Mouse (Mus musculus) heart, postnatal 4 days (tissue): Measurements from ENCODE around the gene Saa4. TPM values are rescaled to one million over a fixed set of nuclear protein-coding genes. Genes with fewer than 3 reads are reported as not detected.
"Not testable (repeated sequence)": the region's sequence is repeated elsewhere in the genome, so short reads cannot be mapped to it uniquely, and the experiment has no call there.

Experiments used
- DNase-seq: peaks from one replicate; pipeline ENCODE4 v3.0.0; 2021
- total RNA-seq, 2 experiments: library from RNA; stranded (reverse); gene quantifications; 2 replicates each; pipeline ENCODE4 v1.2.3; 2021

Gene Saa4
- not detected for total RNA-seq

DNA sequence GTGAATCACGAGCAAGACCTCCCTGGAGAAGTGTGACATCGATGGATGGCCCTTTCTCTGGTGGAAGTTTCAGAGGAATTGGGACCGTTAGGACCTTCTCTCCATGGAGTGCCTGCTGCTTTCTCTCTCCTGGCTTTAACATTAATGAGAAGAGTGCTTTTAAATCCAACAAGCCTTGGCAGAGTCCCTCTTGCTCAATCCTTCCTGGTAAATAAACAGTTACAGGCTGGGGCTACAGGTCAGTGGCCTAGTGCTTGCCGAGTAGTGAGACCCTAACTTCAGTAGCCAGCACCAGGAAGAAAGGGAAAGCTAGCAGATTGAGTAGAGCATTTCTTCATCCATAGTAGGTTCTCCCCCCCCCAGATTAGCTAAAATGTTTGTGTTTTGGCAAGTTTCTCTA lies at the start of gene Saa4:
Gene Saa4 (minus strand): TSS at position 146 of the 400 bp plus-strand sequence.
- no peak for DNase-seq

DNA sequence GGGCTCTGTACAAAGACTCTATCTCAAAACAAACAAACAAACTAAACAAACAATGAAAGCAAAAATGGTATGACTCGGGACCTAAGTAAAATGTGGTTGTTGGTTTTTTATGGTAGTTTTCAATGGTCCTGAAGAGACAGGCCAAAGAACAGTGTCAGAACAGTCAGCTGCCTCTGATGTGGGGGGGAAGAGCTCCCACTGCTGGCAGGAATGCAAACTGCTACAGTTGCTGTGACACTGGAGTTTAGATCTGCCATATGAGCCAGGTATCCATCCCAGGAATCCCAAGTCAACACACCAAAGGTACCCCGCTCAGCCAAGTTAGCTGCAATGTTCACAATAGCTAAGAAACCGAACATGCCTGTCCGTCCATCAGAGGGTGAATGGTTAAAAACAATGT lies 38.3 kb upstream of the Saa4 start:
- DNase-seq, result peak; percentile 61

DNA sequence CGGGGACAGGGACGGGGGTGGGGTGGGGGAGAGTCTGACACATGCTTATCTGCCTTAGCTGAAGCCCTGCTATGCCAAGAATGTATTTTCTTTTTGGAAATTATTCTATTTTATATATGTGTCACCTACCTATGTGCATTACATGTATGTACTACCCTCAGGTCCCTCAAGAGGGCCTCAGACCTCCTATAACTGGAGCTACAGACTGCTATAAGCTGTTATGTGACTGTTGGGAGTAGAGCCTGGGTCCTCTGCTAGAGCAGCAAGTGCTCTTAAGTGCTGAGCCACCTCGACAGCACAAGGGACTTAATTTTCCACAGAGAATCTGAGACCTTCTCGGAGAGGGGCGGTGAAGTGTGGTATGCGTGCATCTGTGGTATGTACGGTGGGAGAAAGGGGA lies 36.0 kb upstream of the Saa4 start:
- no peak for DNase-seq

DNA sequence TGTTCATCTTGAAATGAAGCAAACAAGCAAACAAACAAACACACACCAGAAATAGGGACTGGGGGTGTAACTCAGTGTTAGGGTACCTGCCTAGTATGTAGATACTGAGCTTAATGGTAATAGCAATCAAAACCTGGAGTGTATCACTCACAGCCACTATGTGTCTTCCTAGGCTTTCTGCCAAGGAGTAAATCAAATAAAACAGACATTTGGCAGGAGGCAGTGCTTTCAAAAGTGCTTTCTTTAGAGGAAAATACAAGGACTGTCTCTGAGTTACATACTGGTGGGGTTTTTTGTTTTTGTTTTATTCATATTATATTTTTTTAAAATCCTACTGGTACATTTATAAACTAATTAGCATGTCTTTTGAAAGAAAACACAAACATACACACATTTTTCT lies 35.0 kb upstream of the Saa4 start:
- DNase-seq, result no peak

DNA sequence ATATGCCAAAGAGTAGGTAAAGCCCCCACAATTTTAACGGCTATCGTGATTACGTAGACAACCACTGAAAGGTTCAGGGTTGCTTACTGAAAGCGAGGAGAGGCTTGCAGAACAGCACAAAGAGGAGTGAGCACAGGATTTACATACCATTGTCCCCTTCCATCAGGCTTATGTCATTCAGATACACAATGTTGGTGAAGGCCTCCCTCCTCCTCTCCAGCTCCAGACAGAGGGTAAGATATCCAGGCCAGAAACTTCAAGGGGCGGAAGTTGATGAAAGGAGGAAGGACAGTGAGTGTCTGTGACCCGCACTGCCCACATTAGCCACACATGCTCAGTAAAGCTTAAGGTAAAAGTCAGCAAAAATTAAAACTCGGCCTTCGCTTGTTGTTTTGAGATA lies 32.3 kb upstream of the Saa4 start:
- no peak for DNase-seq

DNA sequence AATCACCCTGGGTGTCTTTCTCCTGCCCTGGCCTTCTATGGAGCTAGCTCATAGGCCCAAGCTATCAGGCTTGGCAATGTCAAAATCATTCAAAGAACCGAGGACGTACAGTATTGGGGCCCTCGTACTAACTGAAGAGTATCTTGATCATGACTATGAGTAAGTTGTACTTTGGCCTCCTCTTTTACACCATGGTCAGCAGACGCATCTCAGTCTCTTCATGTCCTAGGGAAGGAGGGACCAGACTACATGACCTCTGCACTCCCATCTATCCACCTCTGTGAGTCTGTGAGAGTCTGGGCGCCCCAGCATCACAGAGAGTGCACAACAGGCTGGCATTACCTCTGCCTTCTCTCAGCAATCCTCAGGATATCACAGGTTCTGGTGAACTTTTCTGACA lies 30.2 kb upstream of the Saa4 start:
- DNase-seq, result no peak

DNA sequence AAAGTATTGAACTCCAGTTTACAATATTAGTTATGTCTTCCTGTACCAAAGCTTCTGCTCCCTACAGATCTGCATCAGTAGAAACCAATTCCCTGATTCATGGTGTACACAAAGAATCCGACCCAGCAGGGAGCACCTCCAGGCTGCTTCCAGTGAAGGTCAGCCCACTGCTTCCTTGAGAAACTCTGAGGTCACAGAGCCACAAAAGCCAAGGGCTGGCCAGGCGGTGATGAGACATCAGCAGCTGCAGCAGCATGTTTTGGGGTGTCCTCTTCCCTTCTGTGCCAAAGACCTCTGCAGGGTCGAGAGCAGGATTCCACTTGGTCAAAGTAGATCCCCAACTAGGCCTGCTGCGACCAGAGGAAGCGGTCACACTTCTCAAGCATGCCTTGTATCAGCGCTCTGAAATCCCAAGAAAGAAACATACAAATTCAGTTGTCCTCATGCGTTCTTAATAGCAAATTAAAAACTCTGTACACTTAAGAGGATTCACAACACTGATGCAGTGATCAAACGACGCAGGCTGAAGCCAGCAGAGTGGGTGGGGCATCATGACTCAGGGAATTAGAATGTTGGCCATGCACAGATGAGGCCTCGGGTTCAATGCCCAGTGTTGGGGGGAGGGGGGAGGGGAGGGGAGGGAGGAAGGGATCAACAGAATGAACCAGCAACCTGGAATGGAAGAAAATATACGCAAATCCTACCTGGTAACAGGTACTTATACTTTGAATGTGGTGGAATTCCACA lies 28.8 kb upstream of the Saa4 start:
- DNase-seq, result no peak

DNA sequence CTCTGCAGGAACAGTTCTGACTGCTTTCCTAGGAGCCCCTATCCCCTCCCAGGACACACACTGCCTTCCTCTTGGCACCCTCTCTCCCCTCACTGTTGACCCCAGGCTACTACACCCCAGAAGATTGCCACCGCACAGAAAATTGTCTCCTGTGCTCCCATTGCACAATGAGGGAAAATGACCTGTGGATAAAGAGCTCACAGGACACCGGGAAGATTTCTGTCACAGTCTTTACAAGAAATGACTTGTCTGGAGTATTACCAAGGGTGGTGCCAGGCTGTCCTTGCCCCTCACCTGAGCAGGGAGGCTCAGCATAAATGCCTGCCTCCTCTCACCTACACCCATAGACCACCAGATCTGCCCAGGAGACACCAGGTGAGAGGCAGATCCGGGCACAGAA lies 19.1 kb upstream of the Saa4 start, which contains the start of gene Saa2:
Gene Saa2 (plus strand): TSS at position 301 of the 400 bp plus-strand sequence.
- DNase-seq, result no peak

DNA sequence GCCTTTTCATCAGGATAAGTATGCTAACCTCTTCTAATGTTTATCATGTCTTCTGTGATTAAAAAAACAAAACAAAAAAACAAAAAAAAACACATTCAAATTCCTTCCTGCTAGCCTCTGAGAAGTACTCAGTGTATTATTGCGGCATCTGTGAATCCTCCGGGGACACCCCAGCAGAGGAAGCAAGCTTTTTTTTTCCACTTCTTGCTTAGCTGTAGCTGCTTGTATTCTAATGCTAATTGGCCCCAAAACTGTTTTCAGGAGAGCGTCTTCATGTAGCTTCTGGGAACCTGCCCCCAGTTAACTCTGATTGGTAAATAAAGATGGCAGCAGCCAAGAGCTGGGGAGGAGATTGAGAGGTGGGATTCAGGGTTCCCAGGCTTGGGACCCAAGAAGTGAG lies 16.1 kb upstream of the Saa4 start:
- no peak for DNase-seq

DNA sequence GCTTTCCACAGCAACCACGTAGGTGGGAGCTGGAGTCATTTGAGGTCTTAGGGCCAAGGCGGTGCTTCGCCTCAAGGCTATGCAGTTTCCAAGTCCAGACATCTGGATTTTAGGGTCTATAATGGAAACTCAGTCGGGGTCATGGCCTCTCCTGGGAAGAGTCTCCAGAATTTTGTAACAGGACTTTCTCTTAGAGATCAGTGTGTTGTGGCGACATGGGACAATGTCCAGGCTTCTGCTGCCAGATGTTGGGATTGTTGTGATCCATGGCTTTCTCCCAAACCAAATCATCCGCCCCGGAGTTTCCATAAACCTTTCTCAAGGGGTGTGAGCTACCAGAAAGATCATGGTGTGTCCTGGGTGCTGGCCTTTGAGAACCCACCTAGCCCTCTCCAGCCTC lies 14.0 kb upstream of the Saa4 start:
- DNase-seq, result no peak

DNA sequence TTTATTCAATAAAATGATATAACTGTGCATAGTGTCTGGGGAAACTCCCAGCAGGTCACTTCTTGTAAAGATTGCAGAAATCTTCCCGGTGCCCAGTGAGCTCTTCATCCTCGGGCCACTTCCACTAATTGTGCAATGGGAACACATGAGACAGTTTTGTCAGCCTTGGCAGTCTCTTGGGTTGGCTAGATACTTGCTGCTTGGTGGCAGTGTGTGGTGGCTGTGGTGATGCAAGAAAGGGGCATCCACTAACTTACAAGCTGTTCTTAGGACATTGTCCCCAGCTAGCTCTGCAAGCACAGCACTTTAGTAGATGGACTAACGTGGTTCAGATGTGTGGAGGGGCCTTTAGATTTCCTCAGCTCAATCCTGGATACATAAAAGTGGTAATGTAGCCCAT lies 13.4 kb upstream of the Saa4 start:
- DNase-seq, result no peak

DNA sequence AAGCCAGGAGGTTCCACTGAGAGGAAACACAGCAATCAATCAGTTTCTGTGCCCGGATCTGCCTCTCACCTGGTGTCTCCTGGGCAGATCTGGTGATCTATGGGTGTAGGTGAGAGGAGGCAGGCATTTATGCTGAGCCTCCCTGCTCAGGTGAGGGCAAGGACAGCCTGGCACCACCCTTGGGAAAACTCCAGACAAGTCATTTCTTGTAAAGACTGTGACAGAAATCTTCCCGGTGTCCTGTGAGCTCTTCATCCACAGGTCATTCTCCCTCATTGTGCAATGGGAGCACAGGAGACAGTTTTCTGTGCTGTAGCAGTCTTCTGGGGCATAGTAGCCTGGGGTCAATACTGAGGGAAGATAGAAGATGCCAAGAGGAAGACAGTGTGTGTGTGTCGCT lies 10.5 kb upstream of the Saa4 start, which contains the start of gene Saa1:
Gene Saa1 (minus strand): TSS at position 101 of the 400 bp plus-strand sequence.
- DNase-seq, result not testable (repeated sequence)

DNA sequence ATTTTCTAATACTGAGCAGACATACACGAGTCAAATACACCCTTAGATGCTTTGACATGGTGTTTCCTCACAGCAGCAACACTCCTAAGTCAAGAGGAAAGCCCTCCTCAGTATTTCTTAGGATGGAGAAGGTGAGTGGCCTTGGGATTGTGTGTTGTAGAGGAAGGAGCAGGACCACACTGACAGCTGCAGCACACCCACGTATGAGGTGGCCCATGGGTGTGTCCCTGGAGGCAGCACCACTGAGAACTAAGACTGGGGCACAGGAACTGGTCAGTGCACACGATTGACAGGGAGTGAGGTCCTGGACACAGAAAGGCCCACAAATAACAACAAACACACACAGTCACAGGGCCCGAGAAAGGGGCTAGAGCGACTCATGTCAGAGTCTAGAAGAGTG lies 7.6 kb upstream of the Saa4 start:
- not testable (repeated sequence) for DNase-seq

DNA sequence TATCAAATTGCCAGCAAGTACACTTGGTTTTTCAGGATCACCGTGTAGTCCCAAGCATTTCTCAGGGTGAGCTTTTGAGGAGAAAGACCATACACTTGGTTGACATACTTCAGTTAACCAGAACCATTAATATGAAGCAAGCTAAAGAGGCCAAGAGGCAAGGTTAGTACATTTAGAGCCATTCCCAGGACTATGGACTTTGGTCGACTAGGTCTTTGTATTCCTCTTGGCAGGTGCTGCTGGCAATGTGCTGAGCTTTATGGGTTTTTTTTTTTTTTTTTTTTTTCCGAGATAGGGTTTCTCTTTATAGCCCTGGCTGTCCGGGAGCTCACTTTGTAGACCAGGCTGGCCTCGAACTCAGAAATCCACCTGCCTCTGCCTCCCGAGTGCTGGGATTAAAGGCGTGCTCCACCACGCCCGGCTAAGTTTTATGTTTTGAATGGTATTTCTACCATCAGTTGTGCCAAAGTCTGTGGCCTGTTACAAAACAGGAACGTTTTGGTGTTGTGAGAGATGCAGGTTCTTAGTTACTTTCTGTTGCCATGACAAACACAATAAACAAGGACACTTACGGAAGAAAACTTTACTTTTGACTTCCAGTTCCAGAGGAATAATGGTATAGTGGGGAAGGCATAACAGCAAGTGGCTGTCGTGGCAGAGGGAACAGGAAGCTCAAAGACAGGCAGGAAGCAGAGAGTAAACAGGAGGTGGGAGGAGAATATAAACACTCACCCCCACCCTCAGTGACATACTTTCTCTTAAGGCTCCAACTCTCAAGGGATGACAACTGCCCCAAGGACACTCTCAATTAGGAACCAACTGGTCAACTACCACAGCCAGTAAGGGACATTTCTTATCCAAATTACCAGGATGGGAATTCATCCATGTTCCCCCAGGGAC lies 6.4 kb upstream of the Saa4 start:
- DNase-seq, result no peak

DNA sequence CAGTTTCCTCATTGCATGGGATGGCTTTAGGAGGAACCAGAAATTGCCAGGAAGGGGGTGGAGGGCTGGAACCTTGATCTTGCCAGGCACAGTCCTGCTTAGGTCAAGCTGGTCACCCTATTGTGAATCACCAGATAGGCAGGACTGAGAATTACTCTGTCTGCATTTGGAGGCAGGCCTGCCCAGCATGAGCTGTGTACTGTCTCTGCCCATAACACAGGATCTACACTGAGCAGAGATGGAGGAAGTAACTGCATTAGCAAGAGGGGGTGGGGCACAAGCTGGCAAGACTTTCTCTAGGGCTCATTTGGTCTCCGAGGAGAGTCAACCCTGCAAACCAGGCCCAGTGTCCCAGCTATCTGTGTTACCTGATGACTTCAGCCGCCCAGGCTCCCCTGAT lies 2.6 kb upstream of the Saa4 start:
- no peak for DNase-seq

DNA sequence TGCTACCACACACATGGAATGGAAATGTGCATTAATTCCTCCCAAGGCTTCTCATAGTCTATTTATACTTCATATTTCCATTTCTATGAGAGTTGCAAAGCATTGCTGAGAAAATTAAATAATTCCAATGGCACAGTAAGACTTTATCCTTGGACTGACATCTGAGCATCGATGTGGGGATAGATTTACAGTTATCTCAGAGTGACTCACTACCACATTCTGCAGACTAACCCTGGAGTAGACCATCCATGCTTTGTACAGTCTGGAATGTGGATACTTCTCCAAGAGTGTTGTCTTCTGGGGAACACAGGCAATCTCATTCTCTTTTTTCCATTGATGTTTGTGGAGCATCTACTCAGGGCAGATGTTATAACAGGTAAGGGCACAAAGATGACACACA lies 4.8 kb downstream of the Saa4 start:
- DNase-seq, result no peak

DNA sequence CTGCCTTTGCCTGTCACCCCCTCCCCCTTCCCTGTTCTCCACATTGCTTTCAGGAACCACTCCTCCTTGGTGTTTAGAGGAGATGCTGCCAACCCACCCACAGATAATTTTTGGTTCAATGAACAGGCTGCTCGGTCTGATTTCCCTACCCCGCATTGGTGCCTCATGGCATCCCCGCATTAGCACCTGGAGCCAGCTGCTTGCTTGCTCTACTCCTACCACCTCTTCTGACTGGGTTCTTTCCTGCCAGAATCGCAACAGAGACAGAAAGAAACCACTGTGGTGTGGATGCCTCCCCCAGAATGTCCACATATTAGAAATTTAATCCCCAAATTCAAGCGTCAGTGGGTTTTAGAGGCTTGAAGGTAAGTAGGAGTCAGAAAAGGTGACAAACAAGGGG lies 8.0 kb downstream of the Saa4 start:
- DNase-seq, result no peak

DNA sequence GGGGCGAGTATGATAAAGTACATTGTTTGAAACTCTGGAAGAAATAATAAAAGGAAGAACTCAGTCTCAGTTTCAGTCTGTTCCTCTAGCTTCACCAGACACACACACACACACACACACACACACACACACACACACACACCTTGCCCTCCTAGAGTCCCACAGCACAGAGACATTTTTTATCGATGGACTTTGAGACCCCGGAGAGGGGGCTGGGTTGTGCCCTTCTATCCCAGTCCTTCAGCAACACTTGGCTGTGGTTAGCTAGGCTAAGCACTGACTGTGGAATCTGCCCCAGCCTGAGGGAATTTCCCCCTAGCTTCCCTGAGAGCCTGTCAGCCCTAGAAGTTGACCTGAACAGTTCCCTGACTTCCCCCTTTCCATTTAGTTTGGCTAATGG lies 8.6 kb downstream of the Saa4 start:
- DNase-seq, result no peak

DNA sequence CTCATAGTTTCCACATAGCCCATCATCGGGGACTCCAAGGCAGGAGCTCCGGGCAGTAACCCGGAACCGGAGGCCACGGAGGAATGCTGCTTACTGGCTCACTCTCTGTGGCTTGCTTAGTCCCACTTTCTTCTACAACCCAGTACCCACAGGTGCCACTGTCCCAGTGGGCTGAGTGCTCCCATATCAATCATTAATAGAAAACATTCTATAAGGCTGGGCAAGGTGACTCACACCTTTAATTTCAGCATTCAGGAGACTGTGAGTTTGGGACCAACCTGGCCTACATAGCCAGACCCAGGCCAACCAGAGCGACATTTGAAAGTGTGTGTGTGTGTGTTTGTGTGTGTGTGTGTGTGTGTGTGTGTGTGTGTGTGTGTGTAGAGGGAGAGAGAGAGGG lies 9.0 kb downstream of the Saa4 start:
- no peak for DNase-seq

DNA sequence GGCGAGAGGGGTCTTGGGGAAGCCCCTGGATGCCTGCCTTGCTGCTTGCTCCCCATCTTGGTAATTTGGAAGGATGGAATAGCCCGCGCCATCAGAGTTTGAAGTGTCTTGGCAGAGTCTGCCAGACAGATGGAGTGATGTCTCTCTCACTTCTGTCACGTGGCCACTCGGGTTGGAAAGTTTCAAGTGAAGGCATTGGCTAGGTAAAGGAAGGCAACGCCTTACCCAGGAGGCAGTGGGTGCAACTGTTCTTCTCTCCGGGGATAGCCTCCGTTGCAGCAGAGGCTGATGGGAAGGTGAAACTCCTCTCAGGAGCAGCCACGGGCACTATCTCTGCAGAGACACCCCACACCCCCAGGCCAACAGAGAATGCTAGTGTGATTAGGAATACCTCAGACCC lies 11.9 kb downstream of the Saa4 start:
- DNase-seq, result no peak

DNA sequence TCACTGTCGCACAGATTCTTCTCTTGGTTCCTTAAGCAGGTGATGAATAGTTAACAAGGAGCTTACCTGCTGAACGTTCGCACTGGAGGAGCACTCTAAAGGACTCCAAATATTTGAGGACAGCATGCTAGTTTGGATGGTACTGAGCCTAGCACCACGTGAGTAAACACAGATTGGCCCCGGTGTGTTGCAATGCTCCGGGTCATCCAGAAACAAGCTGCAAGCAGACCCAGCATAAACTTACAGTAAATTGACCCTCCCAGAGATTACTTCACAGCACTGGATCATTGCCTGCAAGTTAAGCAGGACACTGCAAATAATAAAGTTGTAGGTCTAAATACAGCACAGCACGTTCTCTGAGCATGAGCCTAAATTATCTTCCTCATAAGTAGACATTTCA lies 12.9 kb downstream of the Saa4 start:
- no peak for DNase-seq

DNA sequence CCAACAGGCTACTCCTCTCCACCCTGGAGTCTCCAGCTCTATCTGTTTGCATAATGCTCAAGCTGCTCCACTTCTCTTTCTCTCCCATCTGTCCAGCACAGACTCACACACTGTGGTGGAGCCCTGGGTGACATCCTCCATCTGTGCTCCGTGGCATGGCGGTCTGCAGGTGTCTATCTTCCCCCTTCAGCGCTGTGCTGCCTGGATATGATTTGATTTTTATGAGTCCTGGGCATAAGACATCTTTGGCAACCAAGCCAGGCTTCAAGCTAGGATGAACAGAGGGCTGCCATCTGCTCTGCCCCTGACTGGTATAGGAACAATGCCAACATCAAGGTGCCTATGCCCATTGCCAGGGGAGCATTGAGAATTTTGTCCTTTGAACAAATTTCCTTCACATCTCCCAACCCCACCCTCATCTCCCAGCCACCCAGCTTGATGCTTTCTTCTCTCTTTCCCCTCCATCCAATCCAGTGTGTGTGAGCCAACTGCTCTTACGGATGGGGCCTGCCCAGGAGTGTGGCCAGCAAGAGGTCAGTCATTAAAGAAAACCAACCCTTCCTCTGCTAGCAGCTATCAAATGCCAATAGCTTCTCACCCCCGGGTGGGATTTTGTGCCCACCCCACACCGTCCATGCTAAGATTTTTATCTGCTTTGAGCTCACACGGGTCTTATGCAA lies 13.7 kb downstream of the Saa4 start:
- no peak for DNase-seq

DNA sequence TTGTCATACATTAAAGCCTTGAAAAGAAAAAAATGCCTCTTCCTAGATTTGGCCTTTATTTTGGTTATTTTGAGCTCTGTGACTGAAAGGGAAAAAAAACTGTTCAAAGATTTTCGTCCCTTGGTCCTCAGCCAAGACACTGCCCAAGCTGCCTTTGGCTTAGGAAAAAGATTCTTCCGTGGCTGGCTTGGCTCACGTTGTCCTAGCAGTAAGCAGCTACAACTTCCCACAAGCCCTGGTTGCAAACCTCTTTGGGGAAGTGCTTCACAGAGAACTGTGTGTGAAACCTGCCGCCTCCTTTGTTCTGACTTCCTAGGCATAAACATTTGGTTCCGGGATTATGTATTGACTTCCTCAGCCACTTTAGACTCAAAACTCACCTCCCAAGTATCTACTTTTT lies 15.5 kb downstream of the Saa4 start:
- peak; percentile 26 for DNase-seq
